Mouse (Mus musculus): ENCODE results near the gene Gm20683. TPM values are rescaled to one million over a fixed set of nuclear protein-coding genes. Genes with fewer than 3 reads are reported as not detected.
"Not testable (repeated sequence)": the region's sequence is repeated elsewhere in the genome, so short reads cannot be mapped to it uniquely, and the experiment has no call there.

The Gm20683 gene
- total RNA-seq, 1 experiment from 2014 or later, result 1.4 TPM

GRCm38 (mm10) chr17:25818851-25819780 lies 22.4 kb downstream of the Gm20683 start:
- 0 out of 4 replicates have a peak, but pooled peaks of 1 of the 2 experiments have one; percentile 22 for ATAC-seq (replicated peaks in 1 of 2; ENCODE audit: insufficient read depth in 1 of 2, low FRiP score in 2 of 2, low TSS enrichment in 1 of 2, low read depth in 1 of 2, poor library complexity in 2 of 2, severe bottlenecking in 2 of 2)

- ATAC-seq (replicated peaks in 1 of 2; ENCODE audit: insufficient read depth in 1 of 2, low FRiP score in 2 of 2, low TSS enrichment in 1 of 2, low read depth in 1 of 2, poor library complexity in 2 of 2, severe bottlenecking in 2 of 2), result no peak
Observed at GRCm38 (mm10) chr17:25817662-25818061, 23.9 kb downstream of the Gm20683 start.

- peak; percentile 75 to 88 for ATAC-seq (replicated peaks in 1 of 2; ENCODE audit: insufficient read depth in 1 of 2, low FRiP score in 2 of 2, low TSS enrichment in 1 of 2, low read depth in 1 of 2, poor library complexity in 2 of 2, severe bottlenecking in 2 of 2)
Observed at GRCm38 (mm10) chr17:25813471-25813870, 28.1 kb downstream of the Gm20683 start.

GRCm38 (mm10) chr17:25810890-25811289 lies 30.7 kb downstream of the Gm20683 start:
- no peak for ATAC-seq (replicated peaks in 1 of 2; ENCODE audit: insufficient read depth in 1 of 2, low FRiP score in 2 of 2, low TSS enrichment in 1 of 2, low read depth in 1 of 2, poor library complexity in 2 of 2, severe bottlenecking in 2 of 2)

GRCm38 (mm10) chr17:25809606-25810340 lies 31.8 kb downstream of the Gm20683 start:
- ATAC-seq (replicated peaks in 1 of 2; ENCODE audit: insufficient read depth in 1 of 2, low FRiP score in 2 of 2, low TSS enrichment in 1 of 2, low read depth in 1 of 2, poor library complexity in 2 of 2, severe bottlenecking in 2 of 2), result no peak

- ATAC-seq (replicated peaks in 1 of 2; ENCODE audit: insufficient read depth in 1 of 2, low FRiP score in 2 of 2, low TSS enrichment in 1 of 2, low read depth in 1 of 2, poor library complexity in 2 of 2, severe bottlenecking in 2 of 2), result no peak
Observed at GRCm38 (mm10) chr17:25808789-25809605, 32.6 kb downstream of the Gm20683 start, which contains the start of gene Fbxl16. Gene Fbxl16 (plus strand): TSS chr17:25809085.

- ATAC-seq (replicated peaks in 1 of 2; ENCODE audit: insufficient read depth in 1 of 2, low FRiP score in 2 of 2, low TSS enrichment in 1 of 2, low read depth in 1 of 2, poor library complexity in 2 of 2, severe bottlenecking in 2 of 2), result no peak
Observed at GRCm38 (mm10) chr17:25808028-25808427, 33.5 kb downstream of the Gm20683 start.

GRCm38 (mm10) chr17:25807452-25807851 lies 34.1 kb downstream of the Gm20683 start:
- not testable (repeated sequence) for ATAC-seq (replicated peaks in 1 of 2; ENCODE audit: insufficient read depth in 1 of 2, low FRiP score in 2 of 2, low TSS enrichment in 1 of 2, low read depth in 1 of 2, poor library complexity in 2 of 2, severe bottlenecking in 2 of 2)

GRCm38 (mm10) chr17:25806507-25806906 lies 35.1 kb downstream of the Gm20683 start:
- ATAC-seq (replicated peaks in 1 of 2; ENCODE audit: insufficient read depth in 1 of 2, low FRiP score in 2 of 2, low TSS enrichment in 1 of 2, low read depth in 1 of 2, poor library complexity in 2 of 2, severe bottlenecking in 2 of 2), result no peak

GRCm38 (mm10) chr17:25802825-25803517 lies 38.6 kb downstream of the Gm20683 start:
- ATAC-seq (replicated peaks in 1 of 2; ENCODE audit: insufficient read depth in 1 of 2, low FRiP score in 2 of 2, low TSS enrichment in 1 of 2, low read depth in 1 of 2, poor library complexity in 2 of 2, severe bottlenecking in 2 of 2), result no peak

- ATAC-seq (replicated peaks in 1 of 2; ENCODE audit: insufficient read depth in 1 of 2, low FRiP score in 2 of 2, low TSS enrichment in 1 of 2, low read depth in 1 of 2, poor library complexity in 2 of 2, severe bottlenecking in 2 of 2), result peak; percentile 81 to 83
Observed at GRCm38 (mm10) chr17:25801029-25801428, 40.5 kb downstream of the Gm20683 start.

- peak; percentile 66 to 74 for ATAC-seq (replicated peaks in 1 of 2; ENCODE audit: insufficient read depth in 1 of 2, low FRiP score in 2 of 2, low TSS enrichment in 1 of 2, low read depth in 1 of 2, poor library complexity in 2 of 2, severe bottlenecking in 2 of 2)
Observed at GRCm38 (mm10) chr17:25796951-25797369, 44.6 kb downstream of the Gm20683 start, which contains the start of gene Metrn. Gene Metrn (minus strand): TSS chr17:25797136.

- ATAC-seq (replicated peaks in 1 of 2; ENCODE audit: insufficient read depth in 1 of 2, low FRiP score in 2 of 2, low TSS enrichment in 1 of 2, low read depth in 1 of 2, poor library complexity in 2 of 2, severe bottlenecking in 2 of 2), result no peak
Observed at GRCm38 (mm10) chr17:25796211-25796771, 45.3 kb downstream of the Gm20683 start.

GRCm38 (mm10) chr17:25795609-25796092 lies 45.9 kb downstream of the Gm20683 start, which contains the start of gene AC134908.4:
Gene AC134908.4 (minus strand): TSS chr17:25795659.
- no peak for ATAC-seq (replicated peaks in 1 of 2; ENCODE audit: insufficient read depth in 1 of 2, low FRiP score in 2 of 2, low TSS enrichment in 1 of 2, low read depth in 1 of 2, poor library complexity in 2 of 2, severe bottlenecking in 2 of 2)

GRCm38 (mm10) chr17:25794998-25795397 lies 46.6 kb downstream of the Gm20683 start:
- no peak for ATAC-seq (replicated peaks in 1 of 2; ENCODE audit: insufficient read depth in 1 of 2, low FRiP score in 2 of 2, low TSS enrichment in 1 of 2, low read depth in 1 of 2, poor library complexity in 2 of 2, severe bottlenecking in 2 of 2)

- ATAC-seq (replicated peaks in 1 of 2; ENCODE audit: insufficient read depth in 1 of 2, low FRiP score in 2 of 2, low TSS enrichment in 1 of 2, low read depth in 1 of 2, poor library complexity in 2 of 2, severe bottlenecking in 2 of 2), result no peak
Observed at GRCm38 (mm10) chr17:25794197-25794596, 47.4 kb downstream of the Gm20683 start.

Data from hematopoietic stem cell, adult 5-6 weeks (primary cell).